ENCODE assay signal across 12 mouse cellular contexts in genomic region chr17:45754186-45754862, GRCm38 (mm10). TPM values are rescaled to one million over a fixed set of nuclear protein-coding genes. Genes with fewer than 3 reads are reported as not detected.
A peak's percentile ranks its signal among the peaks of the same experiment; 100 is the strongest.
DNase-seq lines count a peak whose midpoint lies in the region; ATAC-seq lines count a peak whose summit lies in the region.
"Had no signal": no experiment of that assay in that cellular context is flagged by ENCODE, and none has a peak within 500 bp of the region (broad histone marks: within the 10 kb centered on the region; RNA-seq: fewer than 3 reads in every experiment).

No protein-coding gene starts in this region.

- ATAC-seq in neural tube, embryonic 14.5 days (ENCODE audit: low read depth), result 0 out of 2 replicates have a peak, but pooled peaks have one; percentile 11

- no peak overlapping the region for H3K27ac ChIP-seq in neural tube, embryonic 14.5 days (ENCODE audit: low read depth, low read length)
- H3K27ac ChIP-seq: embryonic facial prominence, embryonic 12.5 days had no signal

- no peak overlapping the region for H3K4me3 ChIP-seq in neural tube, embryonic 14.5 days (ENCODE audit: low read depth, low read length)
- H3K4me3 ChIP-seq: embryonic facial prominence, embryonic 12.5 days had no signal

- DNase-seq in gastrocnemius, postnatal 10 days, result peak; percentile 59
- DNase-seq in gastrocnemius, postnatal 4 days (ENCODE audit: low spot score in 2 of 2), result no peak
- DNase-seq in cerebellum, postnatal 4 days (ENCODE audit: low spot score in 2 of 2), result peak; percentile 44 to 76
- peak; percentile 84 for DNase-seq in layer of hippocampus, adult 9-11 months
- DNase-seq in testis, postnatal 10 days (ENCODE audit: low spot score), result no peak
- DNase-seq in kidney, postnatal 36 days, result no peak
- DNase-seq in urinary bladder, postnatal 10 days (ENCODE audit: low spot score), result no peak
- DNase-seq: lung, embryonic 14.5 days had no signal

- H3K9ac ChIP-seq in neural tube, embryonic 14.5 days (replicated peaks; ENCODE audit: low read depth, low read length), result no peak overlapping the region
- H3K9ac ChIP-seq: embryonic facial prominence, embryonic 12.5 days; lung, embryonic 14.5 days had no signal

- no peaks in the 10 kb centered on the region for H3K36me3 ChIP-seq in neural tube, embryonic 14.5 days (ENCODE audit: control insufficient read depth, insufficient read depth, low read length)
- H3K36me3 ChIP-seq: embryonic facial prominence, embryonic 12.5 days had no signal

- H3K4me2 ChIP-seq in neural tube, embryonic 14.5 days (ENCODE audit: low read depth, low read length), result no peak overlapping the region
- H3K4me2 ChIP-seq: embryonic facial prominence, embryonic 12.5 days; lung, embryonic 14.5 days had no signal

- WGBS in neural tube, embryonic 14.5 days, result 75% methylated on average over 13 of the region's 13 CpGs

- H3K9me3 ChIP-seq in neural tube, embryonic 14.5 days (ENCODE audit: control insufficient read depth, low read length), result no peaks in the 10 kb centered on the region
- H3K9me3 ChIP-seq: embryonic facial prominence, embryonic 12.5 days had no signal

- H3K4me1 ChIP-seq in neural tube, embryonic 14.5 days (ENCODE audit: control insufficient read depth, insufficient read depth, low read length), result 0 out of 2 replicates have a peak, but pooled peaks cover 6% of the 10 kb centered on the region

- no peaks in the 10 kb centered on the region for H3K27me3 ChIP-seq in neural tube, embryonic 14.5 days (ENCODE audit: control insufficient read depth, insufficient read depth, low read length)
- H3K27me3 ChIP-seq: embryonic facial prominence, embryonic 12.5 days had no signal

RNA-seq across cellular contexts. Expression of gene 1600014C23Rik, which starts 20.7 kb away (rescaled TPM):
- not detected for total RNA-seq in gastrocnemius, postnatal 10 days (2021)
- not detected for total RNA-seq in gastrocnemius, postnatal 4 days (2021)
- not detected in 2 replicates for polyA plus RNA-seq in neural tube, embryonic 14.5 days (2014; fragmentation: Nextera tagmentation; extraction: Ambion mirVana)
- polyA plus RNA-seq: large intestine, adult 2 months; lung, embryonic 14.5 days; neural tube, embryonic 11.5 days had no signal

Comparison
In these comparisons a context has a peak if more than half of its experiments do, and no peak if none do; other contexts are left out.
1. DNase-seq: peak in gastrocnemius, postnatal 10 days (single experiment), cerebellum, postnatal 4 days (2 of 2) and layer of hippocampus, adult 9-11 months (single experiment); none in gastrocnemius, postnatal 4 days (0 of 2), testis, postnatal 10 days (single experiment), kidney, postnatal 36 days (0 of 2) and urinary bladder, postnatal 10 days (single experiment).